Mouse (Mus musculus) stomach, embryonic 16.5 days (tissue): ENCODE data around the gene Nupl2. TPM values are rescaled to one million over a fixed set of nuclear protein-coding genes. Genes with fewer than 3 reads are reported as not detected.

Experiments
- ATAC-seq: fragments of 200-750 bp; cut with Nextera tagmentation; 2 replicates; pipeline ENCODE4 v1.8.0; 2017; ENCODE audit warnings: moderate number of reproducible peaks, moderate TSS enrichment; ENCODE audit not compliant: insufficient read depth, low FRiP score
- H3K27ac ChIP-seq: fragments of 300-500 bp; sonication (generic); 2 replicates; pipeline ENCODE4 v1.5.1; 2014; ENCODE audit warnings: low read length
- H3K27me3 ChIP-seq: fragments of 300-500 bp; sonication (generic); 2 replicates; pipeline ENCODE4 v1.6.1; 2014; ENCODE audit warnings: low read length, control low read depth, mixed read lengths; ENCODE audit not compliant: control insufficient read depth, insufficient read depth
- H3K36me3 ChIP-seq: fragments of 300-500 bp; sonication (generic); 2 replicates; pipeline ENCODE4 v1.6.1; 2014; ENCODE audit warnings: low read length; ENCODE audit not compliant: control insufficient read depth, insufficient read depth
- H3K4me1 ChIP-seq: fragments of 300-500 bp; sonication (generic); 2 replicates; pipeline ENCODE4 v1.6.1; 2014; ENCODE audit warnings: low read length, control low read depth, mixed read lengths; ENCODE audit not compliant: control insufficient read depth, insufficient read depth
- H3K4me2 ChIP-seq: fragments of 300-500 bp; sonication (generic); 2 replicates; pipeline ENCODE4 v1.6.1; 2014; ENCODE audit warnings: low read depth, low read length, mixed read lengths
- H3K4me3 ChIP-seq: fragments of 300-500 bp; sonication (generic); replicated peaks from 2 replicates; pipeline ENCODE4 v1.5.1; 2014; ENCODE audit warnings: mild to moderate bottlenecking, low read length
- H3K9ac ChIP-seq: fragments of 300-500 bp; sonication (generic); 2 replicates; pipeline ENCODE4 v1.6.1; 2014; ENCODE audit warnings: low read length
- H3K9me3 ChIP-seq: fragments of 300-500 bp; sonication (generic); replicated peaks from 2 replicates; pipeline ENCODE4 v1.6.1; 2016; ENCODE audit warnings: low read length, control low read depth; ENCODE audit not compliant: control insufficient read depth
- WGBS: fragments of 180-500 bp; shearing (Covaris S2); extraction: QIAGEN DNeasy Blood & Tissue Kit; methylation state at CpG from one replicate; pipeline ENCODE4 v1.1.7; 2014; 5-methylcytosine and 5-hydroxymethylcytosine counted together
- polyA plus RNA-seq: library from polyadenylated mRNA; unstranded; fragments of >200 nt; fragmentation: Nextera tagmentation; extraction: Ambion mirVana; gene quantifications from 2 replicates; pipeline ENCODE4 v1.2.1, GENCODE M21; 2015

Nupl2 gene
- polyA plus RNA-seq, 1 experiment from 2014 or later, result 11.2 TPM

- ATAC-seq, result no peak
- WGBS, result 72% methylated on average over 4 of the region's 4 CpGs
Observed at GRCm38 (mm10) chr5:24201006-24201405, 36.2 kb downstream of the Nupl2 start.

GRCm38 (mm10) chr5:24202492-24202891, 37.7 kb downstream of the Nupl2 start:
- H3K27ac ChIP-seq, result no peak overlapping the region
- ATAC-seq, result no peak
- no peaks in the 10 kb centered on the region for H3K4me1 ChIP-seq
- H3K36me3 ChIP-seq, result no peaks in the 10 kb centered on the region
- no peak overlapping the region for H3K4me3 ChIP-seq
- H3K4me2 ChIP-seq, result no peak overlapping the region
- no peaks in the 10 kb centered on the region for H3K27me3 ChIP-seq
- WGBS, result 83% methylated on average over 5 of the region's 5 CpGs
- H3K9me3 ChIP-seq, result no peaks in the 10 kb centered on the region
- no peak overlapping the region for H3K9ac ChIP-seq

More at GRCm38 (mm10) chr5:24201006-24201405, 36.2 kb downstream of the Nupl2 start:
- no peak overlapping the region for H3K4me2 ChIP-seq
- H3K4me3 ChIP-seq, result no peak overlapping the region
- no peak overlapping the region for H3K9ac ChIP-seq
- no peaks in the 10 kb centered on the region for H3K4me1 ChIP-seq
- H3K36me3 ChIP-seq, result no peaks in the 10 kb centered on the region
- no peaks in the 10 kb centered on the region for H3K27me3 ChIP-seq
- no peak overlapping the region for H3K27ac ChIP-seq
- no peaks in the 10 kb centered on the region for H3K9me3 ChIP-seq

GRCm38 (mm10) chr5:24203266-24203665, 38.5 kb downstream of the Nupl2 start:
- Histone ChIP-seq H3K9ac (no peak overlapping the region), H3K4me2 (no peak overlapping the region), H3K36me3 (no peaks in the 10 kb centered on the region), H3K9me3 (no peaks in the 10 kb centered on the region), H3K27ac (no peak overlapping the region), H3K4me1 (no peaks in the 10 kb centered on the region), H3K4me3 (no peak overlapping the region), H3K27me3 (no peaks in the 10 kb centered on the region)
- 74% methylated on average over 5 of the region's 5 CpGs for WGBS
- no peak for ATAC-seq

GRCm38 (mm10) chr5:24207965-24208364, 43.2 kb downstream of the Nupl2 start:
- Histone ChIP-seq H3K4me2 (no peak overlapping the region), H3K4me3 (no peak overlapping the region), H3K27ac (no peak overlapping the region), H3K4me1 (no peaks in the 10 kb centered on the region), H3K9me3 (no peaks in the 10 kb centered on the region), H3K27me3 (no peaks in the 10 kb centered on the region), H3K9ac (no peak overlapping the region), H3K36me3 (no peaks in the 10 kb centered on the region)
- WGBS, result 51% methylated on average over 10 of the region's 10 CpGs
- no peak for ATAC-seq

- no peak overlapping the region for H3K4me2 ChIP-seq
- H3K9ac ChIP-seq, result no peak overlapping the region
- H3K27me3 ChIP-seq, result no peaks in the 10 kb centered on the region
- H3K9me3 ChIP-seq, result no peaks in the 10 kb centered on the region
- peaks cover 2% of the 10 kb centered on the region; the same call in 1 of the 2 replicates for H3K4me1 ChIP-seq
- H3K27ac ChIP-seq, result no peak overlapping the region
- H3K36me3 ChIP-seq, result no peaks in the 10 kb centered on the region
- 77% methylated on average over 5 of the region's 5 CpGs for WGBS
- no peak overlapping the region for H3K4me3 ChIP-seq
- no peak for ATAC-seq
Observed at GRCm38 (mm10) chr5:24208505-24208904, 43.7 kb downstream of the Nupl2 start.

GRCm38 (mm10) chr5:24213861-24214546, 49.2 kb downstream of the Nupl2 start:
- Histone ChIP-seq H3K4me3 (no peak overlapping the region), H3K9ac (no peak overlapping the region), H3K9me3 (no peaks in the 10 kb centered on the region), H3K4me1 (peaks cover 4% of the 10 kb centered on the region; the same call in 1 of the 2 replicates), H3K27me3 (no peaks in the 10 kb centered on the region), H3K4me2 (no peak overlapping the region), H3K36me3 (no peaks in the 10 kb centered on the region), H3K27ac (no peak overlapping the region)
- ATAC-seq, result no peak
- WGBS, result 58% methylated on average over 3 of the region's 3 CpGs

GRCm38 (mm10) chr5:24214547-24214878, 49.8 kb downstream of the Nupl2 start:
- WGBS, result 80% methylated on average over 1 of the region's 1 CpGs

GRCm38 (mm10) chr5:24214900-24215299, 50.1 kb downstream of the Nupl2 start:
- peaks cover 4% of the 10 kb centered on the region; the same call in 1 of the 2 replicates for H3K4me1 ChIP-seq
- H3K36me3 ChIP-seq, result no peaks in the 10 kb centered on the region
- no peak overlapping the region for H3K4me3 ChIP-seq
- H3K27ac ChIP-seq, result no peak overlapping the region
- no peak overlapping the region for H3K4me2 ChIP-seq
- no peak overlapping the region for H3K9ac ChIP-seq
- no peaks in the 10 kb centered on the region for H3K27me3 ChIP-seq
- no peak for ATAC-seq
- no peaks in the 10 kb centered on the region for H3K9me3 ChIP-seq
- WGBS, result 74% methylated on average over 1 of the region's 1 CpGs

More at GRCm38 (mm10) chr5:24214547-24214878, 49.8 kb downstream of the Nupl2 start:
- no peaks in the 10 kb centered on the region for H3K9me3 ChIP-seq
- H3K4me3 ChIP-seq, result no peak overlapping the region
- H3K4me2 ChIP-seq, result no peak overlapping the region
- no peak overlapping the region for H3K27ac ChIP-seq
- H3K9ac ChIP-seq, result no peak overlapping the region
- H3K36me3 ChIP-seq, result no peaks in the 10 kb centered on the region
- H3K27me3 ChIP-seq, result no peaks in the 10 kb centered on the region
- ATAC-seq, result no peak
- peaks cover 4% of the 10 kb centered on the region; the same call in 1 of the 2 replicates for H3K4me1 ChIP-seq
